Mouse (Mus musculus) bone marrow, adult 2 months (tissue): ENCODE results near the gene Ssu72.

ENCODE experiments used
- CTCF ChIP-seq: fragments of 200-500 bp; IDR thresholded peaks from 2 replicates; pipeline ENCODE4 v1.5.1; 2011; ENCODE audit warnings: low read length, control low read depth; ENCODE audit not compliant: control insufficient read depth, insufficient read depth
- POLR2A ChIP-seq: fragments of 200-500 bp; IDR thresholded peaks from 2 replicates; pipeline ENCODE4 v1.6.1; 2011; ENCODE audit warnings: low read depth, mild to moderate bottlenecking, control low read depth, low read length, borderline replicate concordance; ENCODE audit not compliant: control insufficient read depth

GRCm38 (mm10) chr4:155760613-155761355 is 56.2 kb downstream of the Ssu72 start, which contains the start of gene Atad3a:
- TF ChIP-seq CTCF (no peak), POLR2A (peak; percentile 69; the same call in 1 of the 2 replicates)
